Mouse (Mus musculus) lung, embryonic 15.5 days (tissue): ENCODE results near the gene Enox1. TPM values are rescaled to one million over a fixed set of nuclear protein-coding genes. Genes with fewer than 3 reads are reported as not detected.
"Not testable (repeated sequence)": the region's sequence is repeated elsewhere in the genome, so short reads cannot be mapped to it uniquely, and the experiment has no call there.

Source experiments
- ATAC-seq: fragments of 200-750 bp; cut with Nextera tagmentation; 2 replicates; pipeline ENCODE4 v1.8.0; 2017; ENCODE audit warnings: moderate number of reproducible peaks, borderline replicate concordance; ENCODE audit not compliant: low FRiP score, low TSS enrichment; ENCODE audit errors: extremely low read depth
- H3K27ac ChIP-seq: fragments of 300-500 bp; sonication (generic); 2 replicates; pipeline ENCODE4 v1.5.1; 2015; ENCODE audit warnings: moderate library complexity, mild to moderate bottlenecking, inconsistent platforms
- H3K27me3 ChIP-seq: fragments of 300-500 bp; sonication (generic); 2 replicates; pipeline ENCODE4 v1.6.1; 2015; ENCODE audit warnings: inconsistent platforms
- H3K36me3 ChIP-seq: fragments of 300-500 bp; sonication (generic); 2 replicates; pipeline ENCODE4 v1.6.1; 2015; ENCODE audit warnings: inconsistent platforms
- H3K4me1 ChIP-seq: fragments of 300-500 bp; sonication (generic); 2 replicates; pipeline ENCODE4 v1.6.1; 2015; ENCODE audit warnings: inconsistent platforms
- H3K4me2 ChIP-seq: fragments of 300-500 bp; sonication (generic); 2 replicates; pipeline ENCODE4 v1.6.1; 2015; ENCODE audit warnings: inconsistent platforms, mild to moderate bottlenecking, moderate library complexity
- H3K4me3 ChIP-seq: fragments of 300-500 bp; sonication (generic); 2 replicates; pipeline ENCODE4 v1.5.1; 2015; ENCODE audit warnings: mild to moderate bottlenecking, inconsistent platforms
- H3K9ac ChIP-seq: fragments of 300-500 bp; sonication (generic); 2 replicates; pipeline ENCODE4 v1.6.1; 2015; ENCODE audit warnings: inconsistent platforms
- H3K9me3 ChIP-seq: fragments of 300-500 bp; sonication (generic); 2 replicates; pipeline ENCODE4 v1.6.1; 2016; ENCODE audit warnings: inconsistent platforms
- WGBS: fragments of 180-500 bp; shearing (Covaris S2); methylation state at CpG from one replicate; pipeline ENCODE4 v1.1.7; 2015; 5-methylcytosine and 5-hydroxymethylcytosine counted together
- polyA plus RNA-seq: library from polyadenylated mRNA; unstranded; fragments of >200 nt; fragmentation: Nextera tagmentation; extraction: Ambion mirVana; gene quantifications from 2 replicates; pipeline ENCODE4 v1.2.1, GENCODE M21; 2015

The Enox1 gene
- 2.4 and 3.3 TPM in 2 replicates for polyA plus RNA-seq

DNA sequence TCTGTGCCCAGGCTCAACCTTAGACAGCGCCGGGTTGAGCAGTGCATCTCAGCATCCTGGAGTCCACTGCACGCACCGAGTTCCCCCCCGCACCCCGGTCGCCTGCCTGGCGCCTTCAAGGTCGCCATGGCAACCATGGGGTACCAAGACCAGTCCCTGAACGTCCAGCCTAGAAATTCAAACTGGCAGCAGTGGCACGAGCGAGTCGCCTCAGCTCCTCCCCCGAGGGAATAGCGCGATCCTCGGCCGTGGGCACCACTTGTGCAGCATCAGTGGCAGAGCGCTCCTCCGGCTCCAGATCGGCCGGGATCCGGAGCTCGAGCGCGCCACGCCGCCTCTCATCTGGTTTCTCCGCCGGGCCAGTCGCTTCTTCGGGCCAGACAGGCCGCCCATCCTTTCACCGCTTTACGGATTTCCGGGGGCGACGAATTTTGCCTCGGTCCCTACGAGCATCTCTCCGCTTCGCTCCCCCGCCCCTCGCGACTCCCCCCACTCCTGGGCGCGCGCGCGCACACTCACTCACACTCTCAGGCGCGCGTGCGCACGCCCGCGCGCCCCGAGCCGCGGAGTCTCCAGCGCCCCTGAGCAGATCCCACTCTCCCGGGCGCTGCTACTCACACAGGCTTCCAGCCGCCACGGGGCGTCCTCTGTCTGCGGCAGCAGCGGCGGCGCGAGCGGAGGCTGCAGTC is at the start of gene Enox1:
TSS of gene Enox1 (plus strand) at position 542 of the 689 bp plus-strand sequence.
- peak; percentile 80 for ATAC-seq
- under 1% methylated on average over 73 of the region's 73 CpGs for WGBS
- Histone ChIP-seq H3K27me3 (peaks cover 63% of the 10 kb centered on the region), H3K4me3 (peak within 1 kb of the TSS; percentile 65), H3K9me3 (no peaks in the 10 kb centered on the region), H3K27ac (no peak within 1 kb of the TSS), H3K36me3 (no peaks in the 10 kb centered on the region), H3K4me1 (peaks cover 16% of the 10 kb centered on the region), H3K4me2 (peak within 1 kb of the TSS; percentile 100), H3K9ac (peak within 1 kb of the TSS; percentile 39)

DNA sequence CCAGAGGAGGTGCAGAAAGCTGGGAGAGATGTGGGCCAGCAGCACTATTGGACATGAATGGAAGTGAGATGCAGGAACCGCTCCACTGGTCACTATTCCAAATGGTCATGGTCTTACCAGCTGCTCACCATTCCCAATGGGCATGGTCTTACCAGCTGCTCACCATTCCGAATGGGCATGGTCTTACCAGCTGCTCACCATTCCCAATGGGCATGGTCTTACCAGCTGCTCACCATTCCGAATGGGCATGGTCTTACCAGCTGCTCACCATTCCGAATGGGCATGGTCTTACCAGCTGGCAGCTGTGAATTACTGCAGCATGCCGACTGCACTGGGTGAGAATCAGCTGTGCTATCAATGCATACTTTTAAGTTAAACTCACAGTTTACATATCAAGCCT is 45.9 kb upstream of the Enox1 start:
- not testable (repeated sequence) for H3K4me3 ChIP-seq, ATAC-seq, H3K9ac ChIP-seq, H3K4me1 ChIP-seq, H3K27ac ChIP-seq, H3K36me3 ChIP-seq, H3K4me2 ChIP-seq, H3K9me3 ChIP-seq, H3K27me3 ChIP-seq
- 80% methylated on average over 5 of the region's 5 CpGs for WGBS

DNA sequence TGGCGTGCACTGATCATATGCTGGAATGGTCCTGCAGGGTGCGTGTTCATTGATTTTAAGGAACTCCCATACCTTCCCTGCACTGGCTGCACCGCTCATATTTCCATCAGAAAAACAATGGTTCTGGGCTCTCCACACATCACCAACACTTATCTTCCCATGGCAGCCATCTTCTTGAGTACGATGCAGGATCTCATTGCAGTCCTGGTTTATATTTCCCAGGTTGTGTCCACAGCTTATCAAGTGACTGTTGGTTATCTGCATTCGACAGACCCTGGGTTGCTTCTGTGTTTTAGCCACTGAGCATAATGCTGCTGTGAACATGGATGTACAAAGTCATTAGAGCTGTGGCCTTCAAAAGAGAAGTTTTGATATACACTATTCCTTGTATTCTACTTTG is 26.0 kb upstream of the Enox1 start:
- no peak for ATAC-seq
- 90% methylated on average over 5 of the region's 5 CpGs for WGBS

DNA sequence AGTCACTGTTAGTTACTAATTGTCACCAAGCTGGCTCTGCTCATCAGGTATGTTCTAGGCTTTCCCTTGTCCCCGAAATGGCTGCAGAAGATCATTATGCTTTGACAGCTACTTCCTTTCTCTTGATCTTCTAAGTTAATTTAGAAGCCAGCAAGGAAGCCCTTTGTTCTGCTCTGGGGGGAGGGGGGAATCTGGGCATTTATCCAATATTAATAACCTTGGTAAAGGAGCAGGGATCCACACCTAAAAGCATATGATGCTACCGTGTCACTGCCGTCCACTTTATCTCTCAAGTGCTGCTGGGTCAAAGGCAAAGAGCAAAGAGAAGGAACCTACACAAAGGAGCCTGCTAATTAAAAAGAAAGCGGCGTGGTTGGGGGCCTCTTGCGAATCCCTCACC is 19.6 kb upstream of the Enox1 start:
- ATAC-seq: no peak
- Histone ChIP-seq H3K4me1 (no peaks in the 10 kb centered on the region), H3K36me3 (no peaks in the 10 kb centered on the region), H3K4me3 (no peak overlapping the region), H3K9me3 (no peaks in the 10 kb centered on the region), H3K27ac (no peak overlapping the region), H3K9ac (no peak overlapping the region), H3K27me3 (no peaks in the 10 kb centered on the region; the same call in 1 of the 2 replicates), H3K4me2 (no peak overlapping the region)
- WGBS: 40% methylated on average over 6 of the region's 6 CpGs

More for the DNA sequence above, 26.0 kb upstream of the Enox1 start:
- no peaks in the 10 kb centered on the region for H3K36me3 ChIP-seq
- H3K27me3 ChIP-seq: no peaks in the 10 kb centered on the region
- no peak overlapping the region for H3K27ac ChIP-seq
- H3K9ac ChIP-seq: no peak overlapping the region
- H3K4me1 ChIP-seq: no peaks in the 10 kb centered on the region
- H3K4me3 ChIP-seq: no peak overlapping the region
- H3K9me3 ChIP-seq: no peaks in the 10 kb centered on the region
- H3K4me2 ChIP-seq: no peak overlapping the region

DNA sequence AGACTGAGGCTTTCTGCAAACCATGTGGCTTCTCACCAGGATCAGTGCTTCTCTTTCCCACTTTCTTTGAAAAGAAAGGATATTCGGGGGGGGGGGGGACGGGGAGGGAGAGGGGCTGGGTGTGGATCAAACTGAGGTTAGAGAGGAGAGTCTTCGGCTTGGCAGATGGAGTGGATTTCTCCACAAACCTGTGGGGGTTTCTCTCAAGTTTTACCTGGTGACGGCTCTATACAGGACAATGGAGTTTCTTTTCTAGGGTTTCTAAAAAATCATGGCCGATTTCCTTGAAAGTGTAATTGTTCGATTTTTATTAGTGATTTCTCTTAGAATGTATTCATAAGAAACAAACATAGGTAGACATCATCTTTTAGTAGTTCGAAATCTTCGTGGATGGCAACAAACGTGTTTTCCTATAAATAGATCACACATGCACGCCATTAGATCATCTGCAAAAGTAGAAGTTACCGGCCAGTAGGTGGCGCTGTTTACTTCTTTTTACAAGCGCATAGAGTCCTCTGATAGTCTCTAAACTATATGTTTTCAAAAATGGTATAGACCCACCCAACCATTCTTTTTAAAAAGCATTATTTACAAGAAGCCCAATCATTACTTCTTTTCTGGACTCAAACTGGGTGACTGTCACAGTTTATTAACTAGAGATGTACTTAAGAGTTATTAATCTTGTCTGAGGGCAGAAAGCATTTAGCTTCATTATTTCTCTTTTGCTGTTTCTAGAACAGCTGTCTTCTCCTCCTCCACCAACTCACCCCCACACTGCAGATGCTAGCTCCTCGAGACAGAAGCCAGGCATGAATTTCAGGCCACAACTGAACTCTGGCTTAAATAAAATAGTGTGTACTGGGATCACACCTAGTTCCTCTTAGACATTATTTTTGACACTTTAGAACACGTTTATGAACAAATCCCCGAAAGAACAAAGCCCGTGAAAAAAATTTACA is 15.0 kb upstream of the Enox1 start:
- no peak; the same call in 1 of the 2 replicates for ATAC-seq
- H3K36me3 ChIP-seq: no peaks in the 10 kb centered on the region
- no peaks in the 10 kb centered on the region; the same call in 1 of the 2 replicates for H3K27me3 ChIP-seq
- H3K4me1 ChIP-seq: no peaks in the 10 kb centered on the region
- WGBS: 28% methylated on average over 17 of the region's 17 CpGs
- H3K4me3 ChIP-seq: no peak overlapping the region
- no peaks in the 10 kb centered on the region for H3K9me3 ChIP-seq
- no peak overlapping the region for H3K27ac ChIP-seq
- no peak overlapping the region; the same call in 1 of the 2 replicates for H3K4me2 ChIP-seq
- no peak overlapping the region for H3K9ac ChIP-seq

DNA sequence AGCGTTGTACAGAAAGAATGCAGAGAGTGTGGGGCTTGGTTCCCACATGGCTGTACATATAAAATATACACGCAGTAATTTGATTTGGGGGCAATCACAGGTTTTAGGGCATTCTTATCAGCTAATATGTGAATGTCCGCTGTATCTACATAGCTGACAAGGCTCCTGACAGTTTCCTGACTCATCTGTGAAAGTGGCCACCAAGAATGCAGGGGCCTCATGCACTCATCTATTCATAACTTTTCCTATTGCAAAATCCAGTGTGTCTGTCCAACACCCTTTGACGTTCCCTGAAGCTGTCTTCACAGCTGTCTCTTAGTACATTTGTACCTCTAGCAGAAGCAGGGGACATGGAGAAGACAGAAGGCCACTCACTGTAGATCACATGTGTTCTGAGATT is 11.5 kb upstream of the Enox1 start:
- WGBS: 46% methylated on average over 4 of the region's 4 CpGs

DNA sequence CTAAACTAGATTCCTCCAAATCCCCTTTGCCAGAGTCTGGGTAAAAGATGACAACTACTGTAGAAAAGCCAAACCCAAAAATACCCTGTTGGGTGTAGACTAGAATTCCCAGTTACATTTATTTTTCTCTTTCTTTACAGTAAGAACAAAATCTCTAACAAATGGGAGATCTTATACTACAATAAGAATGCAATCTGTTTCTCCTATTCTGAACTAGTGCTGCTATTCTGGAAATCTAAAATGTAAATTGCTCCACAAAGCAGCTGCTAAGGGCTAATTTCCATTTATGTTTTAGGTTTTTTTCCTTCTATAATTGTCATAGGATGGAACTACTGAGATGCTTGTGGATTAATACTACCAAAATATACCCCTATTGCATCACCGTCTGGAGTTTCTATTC is 8.9 kb upstream of the Enox1 start:
- Histone ChIP-seq H3K4me1 (no peaks in the 10 kb centered on the region), H3K9ac (no peak overlapping the region), H3K27me3 (no peaks in the 10 kb centered on the region), H3K36me3 (no peaks in the 10 kb centered on the region), H3K4me2 (no peak overlapping the region), H3K4me3 (no peak overlapping the region), H3K27ac (no peak overlapping the region), H3K9me3 (no peaks in the 10 kb centered on the region)
- ATAC-seq: no peak
- WGBS: 83% methylated on average over 1 of the region's 1 CpGs

More for the DNA sequence above, 11.5 kb upstream of the Enox1 start:
- H3K27me3 ChIP-seq: no peaks in the 10 kb centered on the region; the same call in 1 of the 2 replicates
- no peak overlapping the region for H3K4me3 ChIP-seq
- no peak overlapping the region for H3K4me2 ChIP-seq
- H3K36me3 ChIP-seq: no peaks in the 10 kb centered on the region
- no peak for ATAC-seq
- H3K27ac ChIP-seq: no peak overlapping the region
- H3K9ac ChIP-seq: no peak overlapping the region
- H3K9me3 ChIP-seq: no peaks in the 10 kb centered on the region
- no peaks in the 10 kb centered on the region for H3K4me1 ChIP-seq

DNA sequence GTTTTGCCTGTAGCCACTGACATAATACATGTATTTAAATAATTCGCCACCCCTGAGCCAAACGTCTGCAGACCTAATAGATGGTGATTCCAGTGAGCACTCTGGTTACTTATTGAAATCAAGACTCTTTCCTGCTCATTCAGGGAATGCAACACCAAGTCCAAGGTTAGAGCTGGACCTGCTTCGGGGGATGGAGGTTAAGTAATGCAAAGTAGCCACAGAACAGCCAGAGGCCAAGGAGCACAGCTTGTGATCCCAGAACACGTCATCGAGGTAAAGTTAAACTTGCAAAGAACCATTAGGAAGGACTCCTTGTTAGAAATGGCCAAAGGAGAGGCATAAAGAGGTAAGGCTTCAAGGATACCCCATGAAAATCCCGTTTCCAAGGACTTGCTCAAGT is 6.0 kb upstream of the Enox1 start:
- H3K36me3 ChIP-seq: no peaks in the 10 kb centered on the region
- H3K9ac ChIP-seq: no peak overlapping the region
- H3K27me3 ChIP-seq: peaks cover 14% of the 10 kb centered on the region
- H3K4me2 ChIP-seq: no peak overlapping the region
- WGBS: 71% methylated on average over 6 of the region's 6 CpGs
- H3K4me3 ChIP-seq: no peak overlapping the region
- no peak for ATAC-seq
- H3K9me3 ChIP-seq: no peaks in the 10 kb centered on the region
- no peaks in the 10 kb centered on the region for H3K4me1 ChIP-seq
- H3K27ac ChIP-seq: no peak overlapping the region

DNA sequence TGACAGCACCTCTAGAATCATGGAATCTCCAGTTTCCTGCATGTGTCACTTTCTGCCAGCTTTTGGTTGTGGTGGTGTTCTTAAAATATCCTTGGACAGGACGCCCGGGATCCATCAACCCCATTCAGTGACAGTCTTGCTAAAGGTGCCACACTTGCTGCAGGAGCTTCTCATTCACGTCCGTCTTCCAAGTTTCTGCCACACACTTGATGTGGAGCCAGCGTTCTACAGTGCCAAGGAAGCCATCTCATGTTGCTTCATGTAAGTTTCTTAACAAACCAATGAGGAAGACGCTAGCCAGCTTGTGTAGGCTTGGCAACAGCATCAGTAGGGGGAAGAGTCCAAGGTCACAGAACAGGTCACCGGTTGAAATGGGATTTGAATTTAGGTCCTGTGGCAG is 5.1 kb upstream of the Enox1 start:
- no peaks in the 10 kb centered on the region for H3K36me3 ChIP-seq
- no peaks in the 10 kb centered on the region for H3K9me3 ChIP-seq
- no peak overlapping the region for H3K4me3 ChIP-seq
- WGBS: 78% methylated on average over 7 of the region's 7 CpGs
- no peak overlapping the region for H3K9ac ChIP-seq
- peaks cover 23% of the 10 kb centered on the region for H3K27me3 ChIP-seq
- peaks cover 6% of the 10 kb centered on the region; the same call in 1 of the 2 replicates for H3K4me1 ChIP-seq
- no peak for ATAC-seq
- H3K4me2 ChIP-seq: no peak overlapping the region
- H3K27ac ChIP-seq: no peak overlapping the region

DNA sequence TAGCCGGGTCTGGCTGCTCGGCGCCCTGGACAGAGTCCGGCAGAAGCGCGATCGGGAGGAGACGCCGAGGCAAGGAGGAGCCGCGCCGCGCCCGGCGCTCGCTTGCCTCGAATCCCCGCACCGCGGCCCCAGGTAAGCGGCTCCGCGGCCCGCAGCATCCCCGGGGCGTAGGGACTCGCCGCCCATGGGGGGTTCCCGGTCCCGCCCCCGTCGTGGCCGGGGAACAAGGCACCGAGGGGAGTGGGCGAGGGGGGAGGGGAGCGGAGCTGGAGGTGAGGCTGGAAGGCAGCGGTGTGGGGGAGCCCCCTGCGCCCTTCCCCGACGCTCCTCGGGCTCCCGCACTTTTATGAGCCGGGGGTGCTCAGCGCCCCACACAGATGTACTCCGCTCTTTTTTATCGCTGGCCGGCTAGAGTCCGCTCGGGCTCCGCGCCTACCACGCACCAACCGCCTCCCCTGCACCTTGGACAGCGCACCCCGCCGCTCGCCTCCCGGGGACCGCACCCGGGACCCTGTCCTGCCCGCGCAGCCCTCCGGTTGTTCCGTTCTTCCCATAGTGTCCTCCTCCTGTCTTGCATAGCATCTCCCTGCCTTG is 445 bp downstream of the Enox1 start:
- Histone ChIP-seq H3K4me2 (peak overlapping the region; percentile 100), H3K27ac (no peak overlapping the region), H3K36me3 (no peaks in the 10 kb centered on the region), H3K4me3 (peak overlapping the region; percentile 65), H3K9ac (peak overlapping the region; percentile 39), H3K4me1 (peaks cover 16% of the 10 kb centered on the region), H3K9me3 (no peaks in the 10 kb centered on the region), H3K27me3 (peaks cover 63% of the 10 kb centered on the region)
- peak; percentile 72 for ATAC-seq
- WGBS: under 1% methylated on average over 32 of the region's 64 CpGs

DNA sequence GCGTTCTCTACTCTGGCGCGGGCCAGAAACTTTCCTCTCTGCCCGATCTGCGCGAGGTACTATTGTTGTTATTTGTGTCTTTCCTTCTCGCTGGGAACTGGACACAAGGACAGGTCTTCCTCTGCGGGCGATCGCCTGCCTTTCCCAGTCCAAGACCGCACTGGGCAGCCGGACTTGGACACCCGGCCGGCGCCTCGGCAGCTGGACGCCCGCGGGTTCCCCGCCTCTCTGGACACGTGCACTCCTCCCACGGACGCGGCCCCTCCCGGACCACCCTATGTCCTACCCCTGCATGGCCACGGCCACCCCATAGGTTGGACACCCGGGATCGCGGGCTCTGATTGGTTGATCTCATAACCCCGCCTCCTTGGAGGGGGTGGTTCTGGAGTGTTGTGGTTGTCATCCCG is 945 bp downstream of the Enox1 start:
- H3K4me2 ChIP-seq: peak overlapping the region; percentile 100
- peak overlapping the region; percentile 39; the same call in 1 of the 2 replicates for H3K9ac ChIP-seq
- H3K4me1 ChIP-seq: peaks cover 16% of the 10 kb centered on the region
- peaks cover 63% of the 10 kb centered on the region for H3K27me3 ChIP-seq
- WGBS: under 1% methylated on average over 31 of the region's 31 CpGs
- H3K4me3 ChIP-seq: peak overlapping the region; percentile 65
- no peaks in the 10 kb centered on the region for H3K9me3 ChIP-seq
- no peak overlapping the region for H3K27ac ChIP-seq
- no peaks in the 10 kb centered on the region for H3K36me3 ChIP-seq
- ATAC-seq: peak; percentile 87
